8 mouse cellular contexts compared by ENCODE assay signal in genomic region chr15:31223596-31224134, GRCm38 (mm10). TPM values are rescaled to one million over a fixed set of nuclear protein-coding genes. Genes with fewer than 3 reads are reported as not detected.
DNase-seq lines count a peak whose midpoint lies in the region; TF ChIP-seq lines count a peak whose summit lies in the region.

No protein-coding gene starts in this region.

- peak overlapping the region; percentile 80 for H3K4me3 ChIP-seq in limb, embryonic 10.5 days
- H3K4me3 ChIP-seq in myocyte: peak overlapping the region; percentile 52

- H3K27ac ChIP-seq in limb, embryonic 10.5 days: peak overlapping the region; percentile 93

- H3K27me3 ChIP-seq in limb, embryonic 10.5 days (ENCODE audit: low read depth, poor library complexity, severe bottlenecking): no peaks in the 10 kb centered on the region
- H3K27me3 ChIP-seq in myocyte (ENCODE audit: control insufficient read depth, insufficient read depth, insufficient read length): no peaks in the 10 kb centered on the region

- peak; percentile 54 for DNase-seq in cerebellum, adult 9-10 months
- no peak for DNase-seq in cerebellum, adult 9-11 months
- DNase-seq in urinary bladder, postnatal 14 days (ENCODE audit: low spot score): peak; percentile 37
- no peak for DNase-seq in urinary bladder, postnatal 10 days (ENCODE audit: low spot score)
- no peak for DNase-seq in limb, embryonic 10.5 days (ENCODE audit: low spot score)
- DNase-seq in layer of hippocampus, adult 11-12 months (ENCODE audit: low spot score): no peak
- no peak for DNase-seq in right cerebral cortex, postnatal 36 days (ENCODE audit: low spot score in 2 of 2)

- peaks cover 16% of the 10 kb centered on the region for H3K4me1 ChIP-seq in limb, embryonic 10.5 days

- H3ac ChIP-seq in myocyte (ENCODE audit: control insufficient read depth, insufficient read length): peak overlapping the region; percentile 25

- peak overlapping the region; percentile 86 for H3K4me2 ChIP-seq in myocyte (ENCODE audit: low read depth)

- 40% methylated on average over 15 of the region's 15 CpGs for WGBS in limb, embryonic 10.5 days

- TF ChIP-seq POLR2A in myocyte (IDR thresholded peaks at IDR 0.05; ENCODE audit: insufficient read length, low read depth): no peak

- H3K9me3 ChIP-seq in limb, embryonic 10.5 days (replicated peaks): no peaks in the 10 kb centered on the region

- H3K79me2 ChIP-seq in myocyte (ENCODE audit: control insufficient read depth, insufficient read depth): peaks cover 41% of the 10 kb centered on the region

- H3K36me3 ChIP-seq in limb, embryonic 10.5 days: no peaks in the 10 kb centered on the region
- no peaks in the 10 kb centered on the region for H3K36me3 ChIP-seq in myocyte (ENCODE audit: control insufficient read depth, insufficient read depth)

TF ChIP-seq in myocyte, 11 proteins besides CTCF, POLR2A, EP300 and RAD21:
- TF ChIP-seq CEBPB (IDR thresholded peaks at IDR 0.05; ENCODE audit: insufficient read depth, poor library complexity, severe bottlenecking): no peak
- TF ChIP-seq REST (IDR thresholded peaks at IDR 0.05; ENCODE audit: insufficient read depth, insufficient read length): no peak
- no peak for TF ChIP-seq TCF12 (IDR thresholded peaks at IDR 0.05; ENCODE audit: insufficient read depth, poor library complexity, severe bottlenecking)
- TF ChIP-seq MYOG (IDR thresholded peaks at IDR 0.05; ENCODE audit: control insufficient read depth in 1 of 3, insufficient read depth in 1 of 3, insufficient read length in 2 of 3, low read depth in 2 of 3): no peak
- TF ChIP-seq MYOD1 (IDR thresholded peaks at IDR 0.05; ENCODE audit: control insufficient read depth in 1 of 3, insufficient read length in 2 of 3, low read depth in 2 of 3): no peak
- no peak for TF ChIP-seq USF1 (IDR thresholded peaks at IDR 0.05; ENCODE audit: low read depth)
- no peak for TF ChIP-seq MAX (IDR thresholded peaks at IDR 0.05; ENCODE audit: low read depth)
- TF ChIP-seq TCF3 (IDR thresholded peaks at IDR 0.05; ENCODE audit: insufficient read length, low read depth): no peak
- no peak for TF ChIP-seq E2F4 (IDR thresholded peaks at IDR 0.05; ENCODE audit: insufficient read depth)
- TF ChIP-seq POLR2AphosphoS2 (IDR thresholded peaks at IDR 0.05; ENCODE audit: insufficient read length, low read depth): no peak
- no peak for TF ChIP-seq SRF (IDR thresholded peaks at IDR 0.05; ENCODE audit: control insufficient read depth, insufficient read length, low read depth)

RNA-seq across cellular contexts. Expression of gene Dap, which starts 0.4 kb away (rescaled TPM):
- 34.6 and 42.8 TPM in 2 replicates for polyA plus RNA-seq in limb, embryonic 10.5 days (2016; fragmentation: Nextera tagmentation; extraction: Ambion mirVana)
- 417 TPM for polyA plus RNA-seq in myocyte (2012; fragmentation: generic; extraction: Trizol)

Comparison
In these comparisons a context has a peak if more than half of its experiments do, and no peak if none do; other contexts are left out.
1. DNase-seq: peak in cerebellum, adult 9-10 months (single experiment) and urinary bladder, postnatal 14 days (single experiment); none in cerebellum, adult 9-11 months (single experiment), urinary bladder, postnatal 10 days (single experiment), limb, embryonic 10.5 days (single experiment), layer of hippocampus, adult 11-12 months (single experiment) and right cerebral cortex, postnatal 36 days (0 of 2).